Mouse (Mus musculus) olfactory bulb, adult 2 months (tissue): ENCODE data around the gene Hcn3.
A peak's percentile ranks its signal among the peaks of the same experiment; 100 is the strongest.

Experiments
- CTCF ChIP-seq: fragments of 200-500 bp; IDR thresholded peaks from 2 replicates; pipeline ENCODE4 v1.5.1; 2012; ENCODE audit warnings: low read depth, mild to moderate bottlenecking, low read length, moderate library complexity; ENCODE audit not compliant: insufficient read depth
- POLR2A ChIP-seq: fragments of 200-500 bp; IDR thresholded peaks from 2 replicates; pipeline ENCODE4 v1.6.1; 2012; ENCODE audit warnings: mild to moderate bottlenecking, low read depth, low read length, moderate library complexity; ENCODE audit not compliant: insufficient read depth

DNA sequence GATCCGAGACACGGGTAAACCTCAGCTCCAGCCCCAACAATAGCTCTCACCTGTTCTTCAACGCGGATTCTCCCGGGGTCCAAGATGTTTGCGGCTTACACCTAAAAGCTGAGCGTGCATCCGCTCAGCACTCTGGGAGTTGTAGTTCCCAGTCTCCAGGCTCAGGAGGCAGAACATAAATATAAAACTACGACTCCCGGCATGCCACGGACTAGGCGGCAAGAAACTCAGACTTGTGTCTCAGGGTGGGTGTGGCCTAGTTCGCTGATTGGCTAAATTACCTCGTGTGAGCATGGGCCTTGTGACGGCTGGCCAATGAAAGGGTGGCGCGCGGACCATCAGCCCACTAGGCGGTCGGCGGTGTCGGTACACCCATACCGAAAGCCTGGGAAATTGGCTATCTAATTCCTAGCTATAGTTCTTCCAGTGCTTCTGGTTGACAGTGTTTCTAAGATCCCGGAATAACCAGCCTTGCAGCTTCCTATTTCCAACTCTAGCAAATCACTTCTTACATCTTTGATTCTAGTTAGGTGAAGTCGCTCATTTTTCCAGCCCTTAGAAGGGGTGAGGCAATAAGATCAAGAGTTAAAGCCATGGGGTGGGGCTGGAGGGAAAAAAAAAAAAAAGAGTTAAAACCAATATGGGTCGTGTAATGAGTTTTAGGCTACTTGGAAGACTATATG is 58.0 kb downstream of the Hcn3 start, which contains the start of gene Fdps:
- TF ChIP-seq CTCF (no peak), POLR2A (peak; percentile 43; the same call in 1 of the 2 replicates)
